Mouse (Mus musculus) heart, postnatal 25 days (tissue): ENCODE data around the gene Cnih2. TPM values are rescaled to one million over a fixed set of nuclear protein-coding genes. Genes with fewer than 3 reads are reported as not detected.

ENCODE experiments used
- DNase-seq: peaks from one replicate; pipeline ENCODE4 v3.0.0; 2022; ENCODE audit warnings: low spot score
- intact Hi-C: fragments of 180-260 bp; cut with DNase I; formaldehyde crosslinking; loops from one replicate; pipeline ENCODE4 v1.15.1; 2025
- total RNA-seq, 2 experiments: library from RNA; stranded (reverse); gene quantifications; 2 replicates each; pipeline ENCODE4 v1.2.3; 2021

The Cnih2 gene
- total RNA-seq, 2 experiments from 2014 or later: 0.18 TPM; not detected in 1

- DNase-seq: peak; percentile 77
- intact Hi-C loops: loop anchor here (2.0 kb wide), 1 partner anchor 57 kb away; no protein-coding TSS in a partner anchor
Measured at GRCm38 (mm10) chr19:5071545-5072369, 26.6 kb downstream of the Cnih2 start.

- intact Hi-C loops: no loop called here
- DNase-seq: no peak
Measured at GRCm38 (mm10) chr19:5071077-5071476, 27.2 kb downstream of the Cnih2 start.

GRCm38 (mm10) chr19:5069978-5070377, 28.3 kb downstream of the Cnih2 start:
- intact Hi-C loops: no loop called here
- DNase-seq: no peak

GRCm38 (mm10) chr19:5069486-5069885, 28.8 kb downstream of the Cnih2 start:
- intact Hi-C loops: no loop called here
- DNase-seq: no peak

- intact Hi-C loops: no loop called here
- DNase-seq: no peak
Measured at GRCm38 (mm10) chr19:5068570-5069234, 29.6 kb downstream of the Cnih2 start.

- intact Hi-C loops: no loop called here
Measured at GRCm38 (mm10) chr19:5067867-5068569, 30.3 kb downstream of the Cnih2 start, which contains the start of gene Cd248. Cd248 (plus strand) TSS chr19:5068078.

GRCm38 (mm10) chr19:5067040-5067799, 31.1 kb downstream of the Cnih2 start:
- DNase-seq: no peak
- intact Hi-C loops: no loop called here

More at GRCm38 (mm10) chr19:5067867-5068569, 30.3 kb downstream of the Cnih2 start, which contains the start of gene Cd248:
- DNase-seq: peak; percentile 75

GRCm38 (mm10) chr19:5065104-5065503, 33.2 kb downstream of the Cnih2 start:
- intact Hi-C loops: no loop called here
- DNase-seq: no peak

GRCm38 (mm10) chr19:5062446-5062845, 35.9 kb downstream of the Cnih2 start:
- intact Hi-C loops: no loop called here
- no peak for DNase-seq

- DNase-seq: no peak
- intact Hi-C loops: no loop called here
Measured at GRCm38 (mm10) chr19:5062041-5062440, 36.3 kb downstream of the Cnih2 start.

GRCm38 (mm10) chr19:5060365-5061330, 37.7 kb downstream of the Cnih2 start:
- DNase-seq: peak; percentile 40
- intact Hi-C loops: no loop called here

GRCm38 (mm10) chr19:5058801-5059771, 39.2 kb downstream of the Cnih2 start:
- DNase-seq: peak; percentile 27
- intact Hi-C loops: no loop called here

- intact Hi-C loops: no loop called here
Measured at GRCm38 (mm10) chr19:5057876-5058775, 40.2 kb downstream of the Cnih2 start.

GRCm38 (mm10) chr19:5056251-5056650, 42.1 kb downstream of the Cnih2 start:
- intact Hi-C loops: loop anchor here (1.0 kb wide), 1 partner anchor 17 kb away; no protein-coding TSS in a partner anchor
- DNase-seq: no peak

More at GRCm38 (mm10) chr19:5057876-5058775, 40.2 kb downstream of the Cnih2 start:
- DNase-seq: no peak

- intact Hi-C loops: no loop called here
- DNase-seq: no peak
Measured at GRCm38 (mm10) chr19:5053909-5054308, 44.4 kb downstream of the Cnih2 start.

- intact Hi-C loops: no loop called here
- DNase-seq: no peak
Measured at GRCm38 (mm10) chr19:5052853-5053252, 45.5 kb downstream of the Cnih2 start.
